ENCODE assay signal across 13 mouse cellular contexts in genomic region chr5:96221298-96221697, GRCm38 (mm10). TPM values are rescaled to one million over a fixed set of nuclear protein-coding genes. Genes with fewer than 3 reads are reported as not detected.
DNase-seq lines count a peak whose midpoint lies in the region; ATAC-seq and TF ChIP-seq lines count a peak whose summit lies in the region.
"Had no signal": no experiment of that assay in that cellular context is flagged by ENCODE, and none has a peak within 500 bp of the region (broad histone marks: within the 10 kb centered on the region; RNA-seq: fewer than 3 reads in every experiment).

No protein-coding gene starts in this region.

- TF ChIP-seq EP300 in MEL (IDR thresholded peaks at IDR 0.05; ENCODE audit: low read depth in 1 of 2, low read length in 2 of 2) = 0 out of 4 replicates have a peak, but pooled peaks of 1 of the 2 experiments have one; percentile 27

- H3K4me2 ChIP-seq in liver, embryonic 11.5 days = no peak overlapping the region
- H3K4me2 ChIP-seq: midbrain, embryonic 13.5 days; neural tube, embryonic 15.5 days had no signal

- no peak for DNase-seq in layer of hippocampus, adult 2 months (ENCODE audit: low spot score in 2 of 2)
- no peak for DNase-seq in layer of hippocampus, adult 9-11 months
- DNase-seq in MEL (ENCODE audit: low read depth, low spot score) = peak; percentile 44
- DNase-seq in liver, embryonic 11.5 days (ENCODE audit: low spot score) = no peak
- DNase-seq in embryo, embryonic 9.5 days (ENCODE audit: extremely low spot score) = no peak
- no peak for DNase-seq in retina, embryonic 14.5 days (ENCODE audit: low spot score)
- DNase-seq: forebrain, postnatal 0 days; right cerebral cortex, postnatal 25 days; thymus, adult 18-20 months had no signal

- peaks cover 3 to 40% of the 10 kb centered on the region in 2 experiments for H3K36me3 ChIP-seq in MEL (ENCODE audit: control insufficient read depth in 1 of 2, insufficient read depth in 2 of 2, low read length in 2 of 2)
- H3K36me3 ChIP-seq in liver, embryonic 11.5 days (ENCODE audit: control insufficient read depth, insufficient read depth, low read length) = 0 out of 2 replicates have a peak, but pooled peaks cover 6% of the 10 kb centered on the region
- peaks cover 11% of the 10 kb centered on the region for H3K36me3 ChIP-seq in small intestine, adult 2 months (ENCODE audit: control insufficient read depth, insufficient read depth, low read length)

- no peaks in the 10 kb centered on the region for H3K27me3 ChIP-seq in MEL (ENCODE audit: control insufficient read depth in 1 of 2, insufficient read depth in 2 of 2, low read length in 2 of 2)
- H3K27me3 ChIP-seq in liver, embryonic 11.5 days (replicated peaks; ENCODE audit: control insufficient read depth, insufficient read depth, low read length) = no peaks in the 10 kb centered on the region
- no peaks in the 10 kb centered on the region for H3K27me3 ChIP-seq in small intestine, adult 2 months (ENCODE audit: control insufficient read depth, insufficient read depth, low read length)
- H3K27me3 ChIP-seq: midbrain, embryonic 13.5 days; neural tube, embryonic 15.5 days had no signal

- WGBS in liver, embryonic 11.5 days = 64% methylated on average over 1 of the region's 1 CpGs
- 56% methylated on average over 1 of the region's 1 CpGs for WGBS in small intestine, adult 2 months

- no peaks in the 10 kb centered on the region for H3K9me3 ChIP-seq in MEL (replicated peaks; ENCODE audit: insufficient read depth, low read length)
- H3K9me3 ChIP-seq in liver, embryonic 11.5 days (ENCODE audit: control insufficient read depth, low read length) = no peaks in the 10 kb centered on the region
- H3K9me3 ChIP-seq: hindbrain, embryonic 10.5 days; midbrain, embryonic 13.5 days; neural tube, embryonic 15.5 days had no signal

- H3K79me2 ChIP-seq in MEL (ENCODE audit: control insufficient read depth, insufficient read depth, low read length, poor library complexity) = peaks cover 20% of the 10 kb centered on the region

- H3K9ac ChIP-seq in MEL (ENCODE audit: control insufficient read depth, low read depth, low read length, poor library complexity, severe bottlenecking) = no peak overlapping the region
- no peak overlapping the region for H3K9ac ChIP-seq in liver, embryonic 11.5 days (ENCODE audit: low read depth, low read length)
- H3K9ac ChIP-seq: forebrain, postnatal 0 days; midbrain, embryonic 13.5 days; neural tube, embryonic 15.5 days had no signal

- peaks cover 18 to 26% of the 10 kb centered on the region in 2 experiments for H3K4me1 ChIP-seq in MEL (ENCODE audit: control insufficient read depth in 1 of 2, insufficient read depth in 2 of 2, low read length in 2 of 2)
- H3K4me1 ChIP-seq in liver, embryonic 11.5 days (replicated peaks; ENCODE audit: control insufficient read depth, insufficient read depth, low read length) = peaks cover 21% of the 10 kb centered on the region
- H3K4me1 ChIP-seq in small intestine, adult 2 months (ENCODE audit: control insufficient read depth, insufficient read depth, insufficient read length, low read length) = peaks cover 3% of the 10 kb centered on the region; the same call in 1 of the 2 replicates
- H3K4me1 ChIP-seq: hindbrain, embryonic 10.5 days had no signal

- no peak for TF ChIP-seq POLR2A in MEL (IDR thresholded peaks at IDR 0.05; ENCODE audit: control insufficient read depth in 1 of 2, insufficient read depth in 1 of 2, low read depth in 1 of 2, low read length in 2 of 2, poor library complexity in 1 of 2)
- no peak for TF ChIP-seq POLR2A in small intestine, adult 2 months (IDR thresholded peaks at IDR 0.05; ENCODE audit: low read depth, low read length)

- peak overlapping the region; percentile 64 for H3K27ac ChIP-seq in layer of hippocampus, adult 2 months
- no peak overlapping the region for H3K27ac ChIP-seq in MEL (ENCODE audit: control insufficient read depth, low read depth, low read length)
- H3K27ac ChIP-seq in liver, embryonic 11.5 days (ENCODE audit: low read depth, low read length) = no peak overlapping the region
- 0 out of 2 replicates have a peak overlapping the region, but pooled peaks have one; percentile 11 for H3K27ac ChIP-seq in small intestine, adult 2 months (ENCODE audit: insufficient read depth, low read depth, low read length)
- H3K27ac ChIP-seq: hindbrain, embryonic 10.5 days; midbrain, embryonic 13.5 days; neural tube, embryonic 15.5 days had no signal

- TF ChIP-seq CTCF in layer of hippocampus, adult 2 months (conservative IDR thresholded peaks at IDR 0.05) = no peak
- no peak for TF ChIP-seq CTCF in MEL (IDR thresholded peaks at IDR 0.05 in 2 of 3, conservative IDR thresholded peaks at IDR 0.05 in 1 of 3; ENCODE audit: control insufficient read depth in 1 of 3, insufficient read depth in 1 of 3, low read depth in 2 of 3, low read length in 3 of 3, poor library complexity in 1 of 3, severe bottlenecking in 1 of 3)
- TF ChIP-seq CTCF in small intestine, adult 2 months (IDR thresholded peaks at IDR 0.05; ENCODE audit: extremely low read depth, insufficient read length, insufficient replicate concordance, low read depth, low read length) = no peak

- ATAC-seq in liver, embryonic 11.5 days (replicated peaks; ENCODE audit: low FRiP score) = peak; percentile 44; the same call in 1 of the 2 replicates
- ATAC-seq: forebrain, postnatal 0 days; midbrain, embryonic 13.5 days had no signal

- TF ChIP-seq RAD21 in MEL (IDR thresholded peaks at IDR 0.05; ENCODE audit: low read depth, low read length) = no peak

- no peak overlapping the region for H3K4me3 ChIP-seq in layer of hippocampus, adult 2 months
- H3K4me3 ChIP-seq in MEL (ENCODE audit: control insufficient read depth in 1 of 2, insufficient read depth in 1 of 2, low read depth in 2 of 2, low read length in 2 of 2) = no peak overlapping the region
- H3K4me3 ChIP-seq in liver, embryonic 11.5 days (ENCODE audit: low read depth, low read length) = no peak overlapping the region
- H3K4me3 ChIP-seq in small intestine, adult 2 months (ENCODE audit: low read depth, low read length) = no peak overlapping the region
- H3K4me3 ChIP-seq: hindbrain, embryonic 10.5 days; midbrain, embryonic 13.5 days; neural tube, embryonic 15.5 days had no signal

TF ChIP-seq in MEL, 35 proteins besides CTCF, POLR2A, EP300 and RAD21:
- TF ChIP-seq GATA1 (IDR thresholded peaks at IDR 0.05; ENCODE audit: low read depth, low read length) (peak; percentile 26; the same call in 1 of the 2 replicates), CHD2 (IDR thresholded peaks at IDR 0.05; ENCODE audit: low read length) (no peak), KAT2A (conservative IDR thresholded peaks at IDR 0.05; ENCODE audit: low read depth, low read length) (no peak), E2F4 (IDR thresholded peaks at IDR 0.05; ENCODE audit: borderline replicate concordance, low read depth, low read length) (no peak), ZNF384 (IDR thresholded peaks at IDR 0.05; ENCODE audit: low read depth, low read length) (peak; percentile 62), CHD1 (IDR thresholded peaks at IDR 0.05; ENCODE audit: low read depth, low read length) (no peak)
TF ChIP-seq in MEL: peak in this region for 2.

RNA-seq across cellular contexts. Expression of gene Mrpl1, which starts 12.0 kb away (rescaled TPM):
- 10 to 100 TPM; 15.8 to 17.4 TPM for total RNA-seq in layer of hippocampus, adult 2 months (2021)
- total RNA-seq in MEL (2012; rRNA removed) = 26.2 and 27.0 TPM in 2 replicates
- polyA plus RNA-seq in MEL (2012; ENCODE audit: insufficient read depth in 1 of 2, insufficient read length in 2 of 2, low read depth in 1 of 2, low replicate concordance in 2 of 2, missing spikeins in 1 of 2) = 10 to 100 TPM in 1 of 2 experiments, not detected in 1; 22.0 TPM
- polyA plus RNA-seq in liver, embryonic 11.5 days (2014; fragmentation: Nextera tagmentation; extraction: Ambion mirVana) = 31.0 and 33.0 TPM in 2 replicates
- 0.77 and 1.3 TPM in 2 replicates for polyA plus RNA-seq in small intestine, adult 2 months (2012; rRNA removed)

RNA-seq across cellular contexts. Expression of gene Cnot6l, which starts 57.3 kb away (rescaled TPM):
- total RNA-seq in layer of hippocampus, adult 2 months (2021) = 10 to 100 TPM; 70.7 to 77.9 TPM
- 10.2 and 13.2 TPM in 2 replicates for total RNA-seq in MEL (2012; rRNA removed)
- 10 to 100 TPM in 1 of 2 experiments, not detected in 1; 21.2 TPM for polyA plus RNA-seq in MEL (2012; ENCODE audit: insufficient read depth in 1 of 2, insufficient read length in 2 of 2, low read depth in 1 of 2, low replicate concordance in 2 of 2, missing spikeins in 1 of 2)
- polyA plus RNA-seq in liver, embryonic 11.5 days (2014; fragmentation: Nextera tagmentation; extraction: Ambion mirVana) = 9.6 and 11.5 TPM in 2 replicates
- polyA plus RNA-seq in small intestine, adult 2 months (2012; rRNA removed) = 0.90 and 3.0 TPM in 2 replicates

Comparison
In these comparisons a context has a peak if more than half of its experiments do, and no peak if none do; other contexts are left out.
1. H3K27ac ChIP-seq: peak in layer of hippocampus, adult 2 months (single experiment) and small intestine, adult 2 months (single experiment); none in MEL (single experiment) and liver, embryonic 11.5 days (single experiment).